Mouse (Mus musculus): ENCODE results near the gene Hesx1.

GRCm38 (mm10) chr14:27029771-27030173, 35.6 kb downstream of the Hesx1 start:
- TF ChIP-seq CTCF (IDR thresholded peaks at IDR 0.05; ENCODE audit: low read depth, low read length), result peak; percentile 51
- TF ChIP-seq POLR2AphosphoS5 (IDR thresholded peaks at IDR 0.05; ENCODE audit: insufficient replicate concordance, low read depth, low read length), result no peak
- no peak for TF ChIP-seq GATA1 (IDR thresholded peaks at IDR 0.05; ENCODE audit: borderline replicate concordance, low read length)
- no peak for TF ChIP-seq GATA2 (IDR thresholded peaks at IDR 0.05; ENCODE audit: borderline replicate concordance, low read depth, low read length)
